Mouse (Mus musculus) layer of hippocampus, adult 18-20 months (tissue): Measurements from ENCODE around the gene Slc39a13. TPM values are rescaled to one million over a fixed set of nuclear protein-coding genes. Genes with fewer than 3 reads are reported as not detected.

Source experiments
- DNase-seq, 2 experiments: peaks; one replicate each; pipeline ENCODE4 v3.0.0; 2022; ENCODE audit warnings: low spot score in 2 of 2
- total RNA-seq, 2 experiments: library from RNA; stranded (reverse); gene quantifications; 2 replicates each; pipeline ENCODE4 v1.2.3; 2021

The Slc39a13 gene
- total RNA-seq, 2 experiments from 2014 or later, result 26.2 to 32.7 TPM

DNA sequence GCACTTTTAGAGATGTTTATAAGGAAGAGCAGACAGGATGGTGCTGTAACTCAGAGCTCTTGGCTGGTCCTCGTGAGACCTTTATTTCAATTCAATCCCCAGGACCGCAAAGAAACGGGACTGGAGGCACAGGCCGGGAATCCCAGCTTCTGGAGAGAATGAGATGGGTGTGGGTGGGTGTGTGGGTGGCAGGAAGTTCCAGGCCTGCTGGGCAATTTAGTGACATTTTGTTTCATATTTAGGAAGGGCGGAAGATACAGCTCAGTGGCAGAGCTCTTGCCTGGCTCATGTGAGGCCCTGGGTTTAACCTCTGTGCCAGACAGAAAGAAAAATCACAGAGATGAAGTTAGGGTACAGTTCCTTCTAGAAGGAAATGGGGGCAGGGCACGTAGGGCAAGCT, 20.0 kb upstream of the Slc39a13 start:
- peak in 1 of 2 experiments; percentile 26 for DNase-seq

DNA sequence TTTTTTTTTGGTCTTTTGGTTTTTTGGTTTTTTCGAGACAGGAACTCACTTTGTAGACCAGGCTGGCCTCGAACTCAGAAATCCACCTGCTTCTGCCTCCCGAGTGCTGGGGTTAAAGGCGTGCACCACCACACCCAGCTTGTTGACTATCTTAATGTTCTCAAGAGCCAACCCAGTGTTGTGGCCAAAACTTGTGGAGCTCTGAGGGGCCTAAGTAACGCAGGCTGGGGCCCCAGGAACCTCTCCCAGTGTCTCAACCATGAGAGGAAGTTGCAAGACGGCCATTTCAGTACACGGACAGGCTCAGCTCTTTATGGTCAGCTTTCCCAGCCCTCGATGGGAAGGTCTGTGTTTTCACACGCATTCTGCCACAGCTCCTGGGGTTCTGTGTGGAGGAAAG, 18.8 kb upstream of the Slc39a13 start:
- DNase-seq, result no peak

DNA sequence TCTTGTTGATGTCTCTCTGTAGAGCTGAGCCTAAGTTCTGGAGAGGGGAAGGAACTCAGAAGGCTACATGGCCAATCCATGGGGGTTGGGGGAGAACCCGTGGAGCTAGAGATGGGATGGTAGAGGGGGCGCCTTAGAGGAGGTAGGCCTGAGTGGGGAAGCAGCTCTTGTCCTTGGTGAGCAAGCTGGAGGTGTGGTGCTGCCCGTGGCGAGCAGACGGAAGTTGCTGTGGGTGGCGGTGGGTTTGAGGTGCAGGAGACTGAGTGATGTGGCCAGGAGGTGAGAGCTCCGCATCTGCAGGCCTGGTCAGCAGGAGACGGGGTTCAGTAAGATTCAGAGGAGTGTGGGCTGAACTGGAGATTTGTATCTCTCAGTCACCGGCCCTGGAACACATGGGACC, 17.2 kb upstream of the Slc39a13 start:
- no peak for DNase-seq

DNA sequence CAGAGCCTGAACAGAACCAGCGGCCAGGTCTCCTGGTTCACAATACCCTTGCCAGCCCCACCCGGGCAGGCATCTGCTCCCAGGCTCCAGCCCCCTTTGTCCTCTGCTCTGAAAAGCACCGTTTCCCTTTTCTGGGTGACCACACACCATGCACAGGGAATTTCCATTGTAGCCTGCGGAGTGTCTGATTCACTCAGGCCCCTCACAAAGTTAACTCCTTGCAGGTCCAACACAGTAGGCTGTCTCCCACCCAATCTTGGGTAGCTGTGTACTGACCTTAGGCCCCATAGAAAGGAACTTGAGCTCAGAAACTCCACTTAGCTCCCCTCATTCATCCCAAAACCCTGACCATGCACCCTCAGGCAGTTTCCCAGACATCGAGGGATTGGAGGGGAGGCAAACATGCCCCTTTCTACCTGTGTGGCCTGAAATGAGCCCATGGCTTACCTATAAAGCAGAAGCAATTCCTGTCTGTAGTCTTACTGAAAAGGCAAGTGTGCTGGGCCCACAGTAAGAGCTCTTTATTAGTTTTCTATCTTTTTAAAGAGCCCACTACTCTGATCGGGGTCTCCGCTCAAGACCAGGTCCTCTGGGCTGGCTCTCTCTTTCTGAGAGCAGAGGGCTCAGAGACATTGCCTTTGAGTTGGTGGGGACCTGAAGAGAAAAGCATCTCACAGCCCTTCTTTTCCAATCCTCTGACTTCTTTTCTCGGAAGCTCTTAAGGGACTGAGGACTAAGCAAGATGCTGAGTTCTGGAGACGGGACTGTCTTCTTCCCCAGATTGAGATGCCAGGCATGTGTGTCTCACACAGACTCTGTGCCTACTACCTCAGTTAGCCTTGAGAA, 16.4 kb upstream of the Slc39a13 start:
- no peak for DNase-seq

DNA sequence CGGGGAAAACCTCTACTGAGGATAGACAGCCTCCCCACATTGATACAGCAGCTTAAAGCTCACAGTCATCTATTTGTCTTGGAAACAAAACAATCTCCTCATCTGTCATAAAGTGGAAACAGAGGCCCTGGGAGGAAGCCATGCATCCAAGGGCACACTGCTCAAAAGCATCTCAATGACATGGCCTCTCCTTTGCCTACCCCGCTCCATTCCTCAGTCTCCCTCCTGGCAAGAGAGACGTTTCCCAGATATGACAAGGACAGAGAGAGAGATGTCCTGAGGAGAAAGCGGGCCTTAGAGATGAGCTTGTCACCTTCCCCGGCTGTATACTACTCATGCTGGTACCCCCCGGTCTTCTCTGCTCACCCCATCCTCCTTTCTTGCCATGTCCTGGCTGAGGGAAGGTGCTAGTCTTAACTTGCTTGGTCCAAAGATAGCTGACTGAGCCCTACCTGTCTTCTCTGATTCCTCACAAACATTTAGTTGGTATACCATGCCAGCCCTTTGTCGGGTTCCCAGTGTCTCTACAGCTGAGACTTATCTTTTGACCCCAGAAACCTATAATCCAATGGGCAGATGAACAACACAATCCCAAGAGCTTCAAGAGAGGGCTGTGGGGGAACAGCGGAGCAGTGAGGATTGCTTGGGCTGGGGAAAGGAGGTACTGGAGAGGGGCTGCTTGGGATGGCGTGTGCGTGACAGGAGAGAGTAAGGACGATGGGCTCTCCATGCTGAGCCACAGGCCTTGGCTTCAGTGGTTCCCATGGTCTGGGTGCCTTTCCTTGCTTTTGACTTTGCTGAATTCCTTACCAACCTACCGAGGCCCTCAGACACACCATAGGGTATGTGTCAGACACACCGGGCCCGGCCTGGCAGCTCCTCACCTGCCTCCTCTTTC, 15.5 kb upstream of the Slc39a13 start:
- DNase-seq, result no peak

DNA sequence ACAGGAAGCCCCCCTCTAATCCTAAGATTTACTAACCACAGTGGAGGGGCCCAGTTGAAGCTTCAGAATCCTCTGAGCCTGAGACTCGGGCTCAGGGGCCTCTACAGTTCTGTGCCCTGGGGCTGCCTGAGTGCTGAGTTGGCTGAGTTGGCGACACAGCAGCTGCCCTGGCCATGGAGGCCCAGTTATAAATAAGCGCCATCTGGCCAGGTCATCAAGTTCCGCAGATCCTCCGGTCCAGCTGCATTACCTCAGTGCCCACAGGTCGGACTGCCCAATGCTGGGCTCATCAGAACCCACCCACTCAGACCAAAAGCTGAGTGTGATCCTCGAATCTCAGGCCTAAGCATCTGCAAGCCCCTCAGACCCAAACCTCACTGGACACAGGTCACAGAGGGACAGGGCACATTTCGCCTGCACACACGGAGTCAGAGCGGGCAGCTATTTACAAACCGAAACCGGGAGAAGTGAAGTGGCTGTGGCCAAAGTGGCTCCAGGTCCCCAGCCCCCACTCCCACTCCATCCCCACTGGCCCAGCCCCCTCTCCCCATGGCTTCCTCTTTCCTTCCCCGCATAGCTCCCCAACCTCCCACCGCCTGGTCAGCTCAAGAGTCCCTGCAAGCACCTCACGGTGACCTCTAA, 14.1 kb upstream of the Slc39a13 start:
- no peak for DNase-seq

DNA sequence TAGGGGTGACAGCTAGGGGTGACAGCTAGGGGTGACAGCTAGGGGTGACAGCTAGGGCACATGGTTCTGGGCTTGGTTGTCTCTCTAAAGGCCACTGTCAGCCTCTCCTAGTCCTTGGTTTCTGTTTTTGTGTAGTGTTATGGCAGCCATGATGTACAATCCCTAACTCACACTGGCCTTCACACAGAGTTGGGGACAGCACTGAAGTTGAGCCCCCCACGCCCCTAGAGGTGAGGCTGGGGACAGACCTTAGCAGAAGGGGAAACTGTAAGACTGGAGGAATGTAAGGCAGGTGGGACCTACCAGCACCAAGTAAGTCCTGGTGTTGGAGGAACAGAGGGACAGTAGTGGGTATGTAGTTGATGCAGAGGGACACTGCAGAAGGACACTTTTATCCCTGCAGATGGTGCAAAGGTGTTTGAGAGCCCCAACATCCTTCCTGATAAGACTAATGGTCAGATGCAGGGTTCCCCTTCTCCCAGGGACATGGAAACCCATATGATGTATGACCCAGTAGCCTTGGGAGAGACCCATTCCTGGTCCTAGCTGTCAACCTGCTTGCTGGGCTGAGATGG, 13.2 kb upstream of the Slc39a13 start:
- DNase-seq, result no peak

DNA sequence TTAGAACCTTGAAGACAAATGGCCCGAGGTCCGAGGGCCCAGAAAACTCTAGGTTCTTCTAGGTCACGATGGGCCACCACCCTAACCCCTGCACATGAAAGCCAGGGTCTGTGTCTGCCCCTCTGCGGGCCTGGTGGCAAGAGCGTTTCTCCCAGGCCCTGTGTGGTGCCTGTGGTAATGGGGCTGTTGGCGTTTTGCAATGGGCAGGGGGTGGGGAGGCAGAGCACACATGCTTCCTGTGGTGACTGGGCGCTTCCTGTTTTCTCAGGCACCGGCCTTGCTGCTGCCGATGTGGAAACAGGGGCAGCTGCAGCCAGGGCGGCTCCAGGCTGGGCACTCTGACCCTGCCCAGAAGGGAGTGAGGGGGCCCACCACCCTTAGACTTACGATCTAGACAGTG, 12.6 kb upstream of the Slc39a13 start:
- no peak for DNase-seq

DNA sequence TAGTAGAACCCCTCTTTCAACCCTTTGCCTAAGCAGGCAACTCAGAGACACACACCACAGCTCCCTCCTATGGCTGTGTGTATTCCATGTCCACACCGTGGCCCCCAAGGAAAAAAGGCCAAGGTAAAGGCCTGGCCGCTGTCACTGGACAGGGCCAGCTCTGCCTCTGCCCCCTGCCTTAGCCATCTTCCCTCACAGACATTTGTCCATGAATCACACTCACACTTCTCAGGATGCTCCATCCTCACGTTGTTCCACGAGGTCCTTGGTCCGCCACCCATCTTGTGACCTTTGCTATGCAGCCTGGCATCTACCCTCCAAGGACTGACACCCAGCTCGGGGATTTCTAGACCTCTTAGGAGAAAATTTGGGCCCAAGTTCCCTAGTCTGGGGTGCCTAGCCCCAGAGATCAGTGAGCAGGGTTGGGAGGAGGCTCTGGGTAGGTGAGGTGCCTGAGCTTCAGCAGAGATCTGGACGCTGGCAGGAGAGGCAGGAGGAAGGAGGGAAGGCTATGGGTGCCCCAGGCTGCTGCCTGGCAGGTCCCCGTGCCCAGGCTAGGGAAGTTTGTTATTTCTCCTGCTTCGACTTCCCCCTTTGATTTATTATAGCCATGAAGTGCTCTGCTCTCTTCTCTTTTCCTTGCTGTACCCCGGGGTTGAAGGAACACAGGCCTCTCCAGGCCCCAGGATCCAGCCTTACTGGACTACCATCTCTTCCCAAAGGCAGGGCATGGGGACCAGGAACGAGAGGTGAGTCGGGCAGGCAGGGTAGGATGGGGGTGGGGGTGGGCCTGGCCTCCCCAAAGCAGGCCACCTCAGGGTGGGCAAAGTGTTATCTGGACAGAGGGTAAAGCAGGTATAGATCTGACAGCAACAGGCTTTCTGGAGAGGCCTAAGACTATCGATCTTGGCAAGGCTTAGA, 11.8 kb upstream of the Slc39a13 start, which contains the start of gene Spi1:
TSS of gene Spi1 (plus strand) at position 616 of the 921 bp plus-strand sequence.
- no peak for DNase-seq

DNA sequence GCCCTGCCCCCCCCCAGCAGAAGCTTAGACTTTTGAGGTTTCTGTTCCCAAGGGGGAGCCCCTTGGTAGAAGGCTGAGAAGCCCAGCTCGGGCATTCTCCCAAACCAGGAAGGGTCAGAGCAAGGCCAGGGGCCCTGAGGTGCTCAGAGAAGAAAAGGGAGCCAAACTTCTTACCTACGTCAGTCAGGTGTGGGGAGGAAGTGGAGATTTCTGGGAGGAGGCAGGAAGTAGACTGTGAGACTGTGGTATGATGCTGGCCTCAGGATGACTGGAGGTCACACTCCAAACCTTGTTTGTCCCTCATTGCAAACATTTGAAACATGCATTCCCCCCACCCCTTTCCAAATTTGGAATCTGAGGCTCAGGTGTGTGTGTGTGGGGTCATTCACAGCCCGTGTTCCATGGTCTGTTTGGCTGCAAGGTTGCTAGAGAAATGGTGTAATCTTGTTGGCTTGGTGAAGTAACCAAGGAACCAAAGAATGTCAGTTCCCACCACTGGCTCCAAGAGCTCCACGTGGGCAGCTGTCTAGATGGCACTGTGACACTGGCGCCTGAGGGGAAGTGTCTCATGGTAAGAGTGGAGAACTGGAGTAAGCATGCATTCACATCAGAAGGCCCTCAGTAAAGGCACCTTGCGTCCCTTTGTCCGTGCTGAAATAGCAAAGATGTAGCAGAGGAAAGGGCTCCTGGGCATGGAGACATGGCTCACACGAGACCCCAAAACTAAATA, 10.7 kb upstream of the Slc39a13 start:
- no peak for DNase-seq

DNA sequence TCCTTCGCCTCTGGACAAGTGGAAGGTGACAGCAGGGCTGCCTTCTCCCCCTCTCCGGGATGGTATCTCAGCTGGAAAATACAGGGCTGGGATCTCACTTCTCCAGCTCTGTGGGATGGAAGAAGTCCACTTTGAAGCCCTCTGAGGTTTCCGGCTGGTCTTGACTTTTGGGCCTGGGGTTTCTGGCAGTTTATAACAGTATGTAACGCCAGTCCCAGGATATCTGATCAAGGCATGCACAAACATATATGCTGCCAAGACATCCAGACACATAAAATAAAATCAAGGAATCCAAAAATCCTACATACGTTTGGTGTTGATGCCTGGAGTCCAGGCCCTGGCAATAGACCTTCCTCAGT, 8.8 kb upstream of the Slc39a13 start:
- DNase-seq, result no peak

DNA sequence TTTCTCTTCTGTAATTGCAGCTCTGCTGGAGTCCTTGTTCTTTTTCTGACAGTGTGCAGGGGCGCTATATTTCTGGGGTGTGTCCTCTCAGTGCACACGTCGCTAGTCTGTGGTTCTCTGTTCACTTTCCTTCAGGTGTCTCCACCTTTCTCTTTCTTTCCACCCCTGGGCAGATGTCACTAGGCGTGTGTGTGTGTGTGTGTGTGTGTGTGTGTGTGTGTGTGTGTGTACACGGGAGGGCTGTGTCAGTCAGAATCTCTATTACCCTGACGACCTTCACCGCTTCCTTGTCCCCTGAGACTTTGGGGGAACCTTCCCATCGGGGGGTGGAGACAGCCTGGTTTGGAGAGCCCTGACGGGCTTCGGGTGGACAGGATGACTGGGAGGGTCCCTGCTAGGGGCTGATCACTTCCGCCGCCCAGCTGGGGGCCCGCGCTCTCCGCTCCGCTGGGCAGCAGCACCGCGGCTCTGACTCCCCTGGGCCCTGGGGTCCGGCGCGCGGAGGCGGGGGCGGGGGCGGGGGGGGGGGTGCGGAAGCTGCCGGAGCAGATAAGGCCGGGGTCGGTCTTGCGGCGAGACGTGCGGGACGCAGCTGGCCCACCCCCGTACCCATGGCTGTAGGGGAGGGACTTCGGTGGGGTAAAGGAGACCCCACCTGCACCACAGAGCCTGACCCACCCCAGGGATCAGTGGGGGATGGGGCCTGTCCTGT, 8.3 kb upstream of the Slc39a13 start:
- DNase-seq, result no peak

DNA sequence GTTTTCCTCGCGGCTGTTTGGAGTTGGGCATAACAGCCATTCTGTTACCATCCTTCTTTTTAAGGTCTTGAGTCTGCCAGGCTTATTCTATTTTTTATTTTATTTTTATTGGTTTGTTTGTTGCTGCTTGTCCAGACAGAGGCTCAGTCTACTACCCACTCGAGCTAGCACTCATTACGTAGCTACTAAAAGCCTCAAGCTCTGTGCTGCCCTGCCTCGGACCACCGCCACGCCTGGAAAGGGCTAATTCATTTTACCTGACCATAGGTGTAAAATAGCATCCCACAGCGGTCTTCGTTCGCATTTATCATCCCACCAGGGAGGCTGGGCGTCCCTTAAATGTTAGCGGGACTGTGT, 7.7 kb upstream of the Slc39a13 start:
- no peak for DNase-seq

DNA sequence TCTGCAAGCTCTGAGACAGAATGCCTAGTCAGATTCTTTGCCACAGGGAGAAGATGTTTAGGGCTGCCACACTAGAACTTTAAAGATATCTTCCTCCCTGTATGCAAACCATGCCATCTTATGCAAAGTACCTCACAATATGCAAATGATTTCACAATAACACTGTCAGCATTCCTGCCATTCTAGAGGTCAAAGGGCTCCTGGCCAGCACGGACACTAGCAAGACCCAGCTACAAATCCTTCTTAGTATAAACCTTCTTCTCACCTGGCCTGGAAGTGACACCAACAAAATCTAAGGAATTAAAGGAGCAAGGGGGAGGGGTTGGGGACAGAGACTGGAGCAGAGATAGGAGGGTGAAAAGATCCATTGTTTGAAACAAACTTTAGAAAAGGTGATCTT, 1.9 kb upstream of the Slc39a13 start:
- DNase-seq, result no peak

DNA sequence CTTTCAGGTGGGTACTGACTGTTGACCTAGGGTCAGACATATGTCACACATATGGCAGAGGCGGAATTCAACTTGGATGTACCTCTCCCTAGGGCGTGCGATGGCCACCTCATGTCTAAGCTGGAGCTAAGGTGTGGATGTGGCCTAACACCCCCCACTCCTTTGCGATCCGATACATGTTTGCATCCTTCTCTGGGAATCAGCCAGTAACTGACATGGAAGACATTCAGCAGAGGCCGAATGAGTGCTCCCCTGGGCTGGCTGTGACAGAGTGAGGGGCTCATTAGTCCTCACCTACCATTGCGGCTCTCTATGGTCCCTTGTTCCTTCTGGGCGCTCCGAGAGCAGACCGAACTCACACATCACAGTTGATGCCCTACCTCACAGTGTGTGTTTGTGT, 842 bp upstream of the Slc39a13 start:
- DNase-seq, result no peak

DNA sequence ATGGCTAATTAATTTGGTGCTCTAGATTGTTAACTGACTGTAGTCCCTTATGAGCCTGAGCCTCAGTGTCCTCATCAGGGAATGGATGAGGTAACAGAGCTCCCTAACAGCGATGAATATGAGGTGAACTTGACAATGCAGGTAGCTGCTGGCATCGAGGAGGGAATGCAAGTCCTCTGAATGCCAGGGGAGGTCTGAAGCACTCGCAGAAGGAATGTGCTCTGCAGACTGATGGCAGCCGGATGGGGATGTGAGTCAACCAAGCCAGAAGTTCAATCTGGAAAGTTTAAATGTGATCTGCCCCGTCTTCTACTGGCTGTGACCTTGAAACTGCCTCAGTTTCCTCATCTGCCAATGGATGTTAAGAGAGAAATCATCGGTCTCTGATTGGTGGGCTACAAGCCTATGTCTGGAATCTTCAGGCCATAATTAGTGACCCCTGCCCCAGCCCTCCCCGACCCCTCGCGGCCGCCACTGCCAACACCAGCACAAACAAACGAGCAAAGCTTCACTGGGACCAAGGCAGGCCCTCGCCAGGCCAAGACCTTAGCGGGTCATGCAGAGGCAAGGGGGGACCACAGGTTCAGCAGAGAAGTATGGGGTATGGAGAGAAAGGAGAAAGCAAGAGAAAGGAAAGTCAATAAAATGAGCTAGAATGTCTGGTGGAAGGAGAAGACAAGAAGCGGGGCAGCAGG, 764 bp downstream of the Slc39a13 start:
- DNase-seq, result no peak

DNA sequence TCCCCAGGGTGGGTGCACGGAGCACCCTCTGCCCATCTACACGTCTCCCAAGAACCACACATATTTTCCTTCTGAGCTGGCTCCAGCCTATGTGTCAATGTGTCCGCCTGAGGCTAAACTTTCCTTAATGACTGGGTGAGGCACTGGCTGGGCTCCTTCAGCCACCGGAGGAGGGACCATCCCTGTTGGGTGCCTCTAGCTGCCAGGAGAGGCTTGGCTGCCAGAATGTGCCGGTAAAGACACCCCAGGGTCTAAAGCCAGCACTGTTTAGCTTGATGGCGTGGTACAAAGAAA, 1.4 kb downstream of the Slc39a13 start:
- DNase-seq, result no peak

DNA sequence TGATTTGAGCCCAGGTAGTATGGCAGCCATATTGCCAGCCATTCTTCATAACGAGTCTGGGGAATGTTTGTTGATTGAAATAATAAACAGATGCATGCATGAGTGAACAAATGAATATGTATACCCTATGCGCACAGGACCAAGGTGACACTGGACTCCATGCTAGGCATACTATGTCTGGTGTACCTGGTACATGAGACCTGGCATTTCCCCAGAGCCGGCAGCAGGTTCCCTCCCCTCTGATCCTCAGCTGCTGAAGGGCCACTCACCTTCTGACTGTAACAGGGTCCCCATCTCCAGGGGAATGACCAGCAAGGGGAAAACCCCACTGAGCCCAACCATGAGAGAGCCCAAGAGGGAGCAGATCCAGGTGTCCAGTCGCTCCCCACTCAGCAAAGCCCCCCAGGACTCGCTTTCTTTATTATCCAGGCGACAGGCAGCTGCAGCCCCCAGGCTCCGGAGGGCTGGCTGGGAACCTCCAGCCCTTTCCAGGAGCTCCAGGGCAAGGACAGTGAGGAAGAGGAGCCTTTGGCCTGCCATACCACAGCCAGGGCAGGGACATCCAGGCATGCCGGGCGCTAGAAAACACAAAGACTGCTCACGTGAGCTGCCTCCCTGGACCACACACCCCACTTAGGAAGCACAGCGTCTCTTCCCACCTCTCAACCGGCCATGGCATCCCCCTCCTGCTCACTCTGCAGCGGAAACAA, 1.9 kb downstream of the Slc39a13 start:
- DNase-seq, result no peak
